Comparison of ENCODE assay signal across 19 mouse cellular contexts in genomic region chr13:110219195-110219594, GRCm38 (mm10).
DNase-seq lines count a peak whose midpoint lies in the region; ATAC-seq and TF ChIP-seq lines count a peak whose summit lies in the region.
"Had no signal": no experiment of that assay in that cellular context is flagged by ENCODE, and none has a peak within 500 bp of the region (broad histone marks: within the 10 kb centered on the region; RNA-seq: fewer than 3 reads in every experiment).

No protein-coding gene starts in this region.

- WGBS in midbrain, embryonic 14.5 days, result 28% methylated on average over 7 of the region's 7 CpGs
- 86% methylated on average over 7 of the region's 7 CpGs for WGBS in midbrain, embryonic 10.5 days
- WGBS in hindbrain, postnatal 0 days, result 25% methylated on average over 7 of the region's 7 CpGs

- DNase-seq in midbrain, embryonic 14.5 days, result peak; percentile 39
- no peak for DNase-seq in midbrain, embryonic 10.5 days (ENCODE audit: low spot score)
- peak; percentile 34 for DNase-seq in gonadal fat pad, adult 2 months (ENCODE audit: low read depth)
- no peak for DNase-seq in hindbrain, postnatal 0 days (ENCODE audit: low spot score)
- no peak for DNase-seq in gastrocnemius, adult 2 months
- DNase-seq in thymus, postnatal 25 days, result no peak
- DNase-seq: adrenal gland, postnatal 10 days; B cell, adult 2 months; cerebellum, postnatal 10 days; gastrocnemius, postnatal 10 days; kidney, adult 2 months; kidney, postnatal 14 days; right cerebral cortex, postnatal 25 days; thymus, adult 18-20 months had no signal

- no peak overlapping the region for H3K9ac ChIP-seq in midbrain, embryonic 14.5 days (replicated peaks; ENCODE audit: low read length)
- H3K9ac ChIP-seq in hindbrain, postnatal 0 days (replicated peaks; ENCODE audit: low read length), result no peak overlapping the region
- H3K9ac ChIP-seq: embryonic facial prominence, embryonic 13.5 days; limb, embryonic 15.5 days; liver, embryonic 15.5 days; stomach, embryonic 15.5 days had no signal

- no peaks in the 10 kb centered on the region for H3K36me3 ChIP-seq in midbrain, embryonic 14.5 days (ENCODE audit: control insufficient read depth, insufficient read depth, low read length)
- no peaks in the 10 kb centered on the region for H3K36me3 ChIP-seq in midbrain, embryonic 10.5 days
- no peaks in the 10 kb centered on the region for H3K36me3 ChIP-seq in hindbrain, postnatal 0 days (ENCODE audit: insufficient read depth, low read length)
- H3K36me3 ChIP-seq: embryonic facial prominence, embryonic 13.5 days; limb, embryonic 15.5 days; liver, embryonic 15.5 days; stomach, embryonic 15.5 days had no signal

- intact Hi-C loops in gastrocnemius, adult 2 months (cut with DNase I), result no loop called here

- H3K9me3 ChIP-seq in midbrain, embryonic 14.5 days (ENCODE audit: control insufficient read depth, low read length), result no peaks in the 10 kb centered on the region
- H3K9me3 ChIP-seq in midbrain, embryonic 10.5 days (replicated peaks), result no peaks in the 10 kb centered on the region
- no peaks in the 10 kb centered on the region for H3K9me3 ChIP-seq in hindbrain, postnatal 0 days (ENCODE audit: low read length)
- H3K9me3 ChIP-seq: embryonic facial prominence, embryonic 13.5 days; limb, embryonic 15.5 days; liver, embryonic 15.5 days; stomach, embryonic 15.5 days had no signal

- no peak overlapping the region for H3K4me2 ChIP-seq in midbrain, embryonic 14.5 days (ENCODE audit: low read length)
- no peak overlapping the region for H3K4me2 ChIP-seq in hindbrain, postnatal 0 days (ENCODE audit: low read depth, low read length)
- H3K4me2 ChIP-seq: embryonic facial prominence, embryonic 13.5 days; limb, embryonic 15.5 days; liver, embryonic 15.5 days; stomach, embryonic 15.5 days had no signal

- peaks cover 10% of the 10 kb centered on the region; the same call in 1 of the 2 replicates for H3K4me1 ChIP-seq in midbrain, embryonic 14.5 days (ENCODE audit: control insufficient read depth, insufficient read depth, low read length)
- H3K4me1 ChIP-seq in midbrain, embryonic 10.5 days, result no peaks in the 10 kb centered on the region
- 0 out of 2 replicates have a peak, but pooled peaks cover 3% of the 10 kb centered on the region for H3K4me1 ChIP-seq in hindbrain, postnatal 0 days (ENCODE audit: insufficient read depth, low read length)
- H3K4me1 ChIP-seq: embryonic facial prominence, embryonic 13.5 days; limb, embryonic 15.5 days; liver, embryonic 15.5 days; stomach, embryonic 15.5 days had no signal

- no peaks in the 10 kb centered on the region for H3K27me3 ChIP-seq in midbrain, embryonic 14.5 days (ENCODE audit: control insufficient read depth, insufficient read depth, low read length)
- no peaks in the 10 kb centered on the region for H3K27me3 ChIP-seq in midbrain, embryonic 10.5 days (ENCODE audit: low read depth, poor library complexity, severe bottlenecking)
- H3K27me3 ChIP-seq in hindbrain, postnatal 0 days (ENCODE audit: insufficient read depth, low read length), result no peaks in the 10 kb centered on the region
- H3K27me3 ChIP-seq: embryonic facial prominence, embryonic 13.5 days; limb, embryonic 15.5 days; liver, embryonic 15.5 days; stomach, embryonic 15.5 days had no signal

- no peak for TF ChIP-seq CTCF in hindbrain, postnatal 0 days (IDR thresholded peaks at IDR 0.05; ENCODE audit: low read depth)
- no peak for TF ChIP-seq CTCF in gastrocnemius, adult 2 months (IDR thresholded peaks at IDR 0.05)

- H3K4me3 ChIP-seq in midbrain, embryonic 14.5 days (replicated peaks; ENCODE audit: low read depth, low read length), result no peak overlapping the region
- H3K4me3 ChIP-seq in midbrain, embryonic 10.5 days, result no peak overlapping the region
- H3K4me3 ChIP-seq in hindbrain, postnatal 0 days (ENCODE audit: low read length), result no peak overlapping the region
- H3K4me3 ChIP-seq in gastrocnemius, adult 2 months, result no peak overlapping the region
- H3K4me3 ChIP-seq: embryonic facial prominence, embryonic 13.5 days; limb, embryonic 15.5 days; liver, embryonic 15.5 days; stomach, embryonic 15.5 days had no signal

- no peak for ATAC-seq in midbrain, embryonic 14.5 days (ENCODE audit: low FRiP score, low TSS enrichment)
- no peak for ATAC-seq in hindbrain, postnatal 0 days
- ATAC-seq in inflammation-experienced regulatory T-cells, adult 6 months, result no peak

- peak overlapping the region; percentile 49 for H3K27ac ChIP-seq in midbrain, embryonic 14.5 days (replicated peaks; ENCODE audit: low read depth, low read length)
- H3K27ac ChIP-seq in midbrain, embryonic 10.5 days (replicated peaks), result no peak overlapping the region
- 0 out of 2 replicates have a peak overlapping the region, but pooled peaks have one; percentile 29 for H3K27ac ChIP-seq in hindbrain, postnatal 0 days
- no peak overlapping the region for H3K27ac ChIP-seq in gastrocnemius, adult 2 months
- H3K27ac ChIP-seq: embryonic facial prominence, embryonic 13.5 days; limb, embryonic 15.5 days; liver, embryonic 15.5 days; stomach, embryonic 15.5 days had no signal

Comparison
In these comparisons a context has a peak if more than half of its experiments do, and no peak if none do; other contexts are left out.
1. DNase-seq: peak in midbrain, embryonic 14.5 days (single experiment) and gonadal fat pad, adult 2 months (single experiment); none in midbrain, embryonic 10.5 days (single experiment), hindbrain, postnatal 0 days (single experiment), gastrocnemius, adult 2 months (single experiment) and thymus, postnatal 25 days (single experiment).
2. H3K27ac ChIP-seq: peak in midbrain, embryonic 14.5 days (single experiment) and hindbrain, postnatal 0 days (single experiment); none in midbrain, embryonic 10.5 days (single experiment) and gastrocnemius, adult 2 months (single experiment).